Mouse (Mus musculus) CH12F3 (cell line): Measurements from ENCODE around the gene Hipk1.

ENCODE experiments used
- in situ Hi-C: fragments of 300-500 bp; cut with MboI; formaldehyde crosslinking; loops from 2 replicates; pipeline ENCODE4 v1.14.3; 2020; ENCODE audit warnings: low sequenced_read_pairs

The Hipk1 gene

GRCm38 (mm10) chr3:103755351-103755750, 36.0 kb downstream of the Hipk1 start:
- in situ Hi-C loops: no loop called here

DNA sequence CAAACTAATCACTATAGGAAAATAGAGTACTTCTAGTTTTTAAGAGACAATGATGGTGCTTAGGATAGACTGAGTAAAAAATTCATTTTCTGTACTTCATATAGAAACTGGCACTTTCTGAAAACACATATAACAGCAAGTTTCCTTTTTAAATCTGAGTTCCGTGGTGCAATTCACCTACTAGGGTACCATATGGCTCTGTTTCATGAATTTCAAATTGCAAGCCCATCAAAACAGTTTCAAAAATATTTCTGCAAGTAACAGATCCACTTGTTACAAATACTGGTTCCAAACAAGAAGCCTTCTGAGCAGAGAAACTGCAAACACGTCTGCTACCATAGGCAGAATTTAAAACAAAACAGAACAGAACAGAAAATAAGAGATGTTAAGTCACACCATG, 39.8 kb downstream of the Hipk1 start:
- in situ Hi-C loops: no loop called here

- in situ Hi-C loops: no loop called here
Measured at GRCm38 (mm10) chr3:103746711-103747110, 44.7 kb downstream of the Hipk1 start.

- in situ Hi-C loops: no loop called here
Measured at GRCm38 (mm10) chr3:103745001-103745770, 46.2 kb downstream of the Hipk1 start.

GRCm38 (mm10) chr3:103743208-103743607, 48.2 kb downstream of the Hipk1 start:
- in situ Hi-C loops: no loop called here

- in situ Hi-C loops: no loop called here
Measured at GRCm38 (mm10) chr3:103740342-103740741, 51.0 kb downstream of the Hipk1 start.

DNA sequence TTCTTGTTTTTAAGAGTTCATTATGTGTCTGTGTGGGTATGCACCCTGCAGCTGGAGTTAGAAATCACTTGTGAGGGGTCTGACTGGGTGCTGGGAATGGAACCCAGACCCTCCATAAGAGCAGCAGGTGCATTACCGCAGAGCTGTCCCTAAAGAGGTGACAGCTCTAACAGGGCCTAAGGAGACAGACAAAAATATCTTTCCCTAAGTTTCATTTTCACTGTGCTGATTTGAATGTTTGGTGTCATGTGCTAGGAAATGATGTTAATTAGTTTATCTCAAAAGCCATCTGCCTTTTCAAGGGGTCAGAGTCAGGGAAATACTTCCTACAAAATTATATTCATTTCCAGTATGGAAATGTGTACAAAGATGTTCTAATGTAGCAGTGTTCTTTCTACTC, 52.0 kb downstream of the Hipk1 start, which contains the start of gene Gm10964:
Gene Gm10964, plus strand, starts transcription at position 38 of the 400 bp plus-strand sequence.
- in situ Hi-C loops: no loop called here

DNA sequence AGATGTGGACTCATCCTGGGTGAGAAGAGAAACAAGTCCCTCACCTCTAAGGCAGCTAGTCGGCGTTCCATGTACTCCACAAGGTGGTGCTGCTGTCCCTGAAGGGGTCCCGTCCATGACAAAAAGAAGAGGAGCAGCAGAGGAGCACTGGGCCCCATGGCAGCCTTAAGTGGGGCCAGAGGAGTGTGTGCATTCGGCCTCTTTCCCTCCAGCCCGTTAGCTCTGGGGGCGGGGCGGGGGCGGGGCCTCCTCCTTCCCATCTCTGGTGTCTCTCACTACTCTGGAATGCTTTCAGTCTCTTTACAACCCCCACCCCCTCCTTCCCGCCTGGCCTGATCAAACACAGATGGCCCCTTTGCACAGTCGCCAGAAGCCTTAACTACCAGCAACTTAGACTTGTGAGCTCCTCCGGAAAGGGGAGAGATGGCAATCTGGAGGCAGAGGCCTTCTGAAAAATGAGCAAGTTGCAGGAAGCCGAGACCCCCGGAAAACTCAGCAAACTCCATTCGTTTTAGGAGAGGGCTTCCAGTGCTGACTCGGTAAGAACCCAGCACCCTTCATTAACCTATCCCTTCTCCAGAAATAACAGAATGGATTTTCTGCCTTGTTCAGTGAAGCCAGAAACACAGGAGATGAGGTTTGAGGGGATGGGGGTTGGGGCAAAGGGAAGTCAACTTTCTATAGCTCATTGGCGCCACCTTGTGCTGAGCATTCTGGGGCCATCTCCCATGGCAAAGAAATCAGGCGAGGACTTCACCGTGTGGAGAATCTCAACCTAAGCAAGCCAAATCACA, 53.4 kb downstream of the Hipk1 start, which contains the start of gene Olfml3:
Gene Olfml3, minus strand, starts transcription at position 224 of the 794 bp plus-strand sequence.
- in situ Hi-C loops: no loop called here

GRCm38 (mm10) chr3:103737061-103737754, 54.2 kb downstream of the Hipk1 start:
- in situ Hi-C loops: no loop called here

- in situ Hi-C loops: no loop called here
Measured at GRCm38 (mm10) chr3:103735776-103736600, 55.4 kb downstream of the Hipk1 start.

GRCm38 (mm10) chr3:103734696-103735519, 56.5 kb downstream of the Hipk1 start:
- in situ Hi-C loops: no loop called here

DNA sequence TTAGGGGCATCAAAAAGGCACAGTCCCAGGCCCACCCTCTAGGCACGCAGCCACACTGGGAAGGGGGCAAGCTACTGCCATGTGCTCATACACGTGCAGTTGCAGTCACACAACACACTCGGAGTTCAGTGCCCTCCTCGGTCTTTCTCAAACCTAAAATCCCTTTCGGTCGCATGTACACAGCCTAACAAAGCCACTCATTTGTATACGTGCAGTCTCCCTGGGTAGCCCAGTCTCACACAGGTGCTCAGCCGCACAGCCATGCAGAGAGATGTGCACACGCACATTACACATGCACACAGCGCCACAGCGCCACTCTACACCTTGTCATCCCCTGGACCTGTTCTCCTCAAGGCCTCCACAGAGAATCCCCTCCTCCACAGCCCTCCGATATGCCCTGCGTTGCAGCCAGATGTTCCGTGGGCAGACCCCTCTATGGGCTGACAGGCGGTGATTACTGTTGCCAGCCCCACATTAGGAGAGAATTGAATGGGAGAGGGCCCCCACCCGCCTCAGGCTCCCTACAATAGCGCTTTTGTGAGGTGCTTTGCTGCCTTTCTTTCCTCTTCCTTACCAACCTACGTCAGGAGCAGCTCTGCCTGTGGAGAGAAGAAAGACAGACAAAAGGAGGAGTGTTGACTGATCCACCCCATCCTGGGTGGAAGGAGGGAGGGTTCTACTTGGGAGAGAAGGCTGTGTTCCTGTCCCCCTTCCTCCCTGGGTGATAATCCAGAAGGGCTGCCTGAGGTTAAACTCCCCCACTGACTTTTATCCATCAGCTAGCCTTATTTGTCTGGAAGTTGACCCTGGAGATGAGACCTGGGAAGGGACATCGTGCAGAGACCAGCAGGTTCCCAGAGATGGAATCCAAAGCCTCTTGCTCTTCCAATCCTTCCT, 57.3 kb downstream of the Hipk1 start:
- in situ Hi-C loops: no loop called here

GRCm38 (mm10) chr3:103733176-103733575, 58.2 kb downstream of the Hipk1 start:
- in situ Hi-C loops: no loop called here

DNA sequence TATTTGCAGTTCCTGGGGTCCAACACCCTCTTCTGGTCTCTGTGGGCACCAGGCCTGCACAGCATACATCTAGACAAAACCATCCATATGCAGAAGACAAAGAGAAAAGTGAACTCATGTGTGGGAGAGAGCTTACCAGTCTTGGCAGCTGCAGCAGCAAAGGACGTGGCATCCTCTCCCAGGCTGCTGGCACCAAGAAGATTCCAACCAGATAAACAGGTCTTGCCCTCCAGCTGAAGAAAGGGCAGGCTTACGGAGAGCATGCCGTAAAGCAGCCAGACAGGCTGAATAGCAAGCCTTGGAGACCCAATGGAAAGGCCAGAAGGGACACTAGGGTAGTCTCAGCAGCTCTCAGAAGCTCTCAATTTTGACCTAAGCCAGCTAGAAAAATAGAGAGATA, 59.2 kb downstream of the Hipk1 start:
- in situ Hi-C loops: no loop called here

DNA sequence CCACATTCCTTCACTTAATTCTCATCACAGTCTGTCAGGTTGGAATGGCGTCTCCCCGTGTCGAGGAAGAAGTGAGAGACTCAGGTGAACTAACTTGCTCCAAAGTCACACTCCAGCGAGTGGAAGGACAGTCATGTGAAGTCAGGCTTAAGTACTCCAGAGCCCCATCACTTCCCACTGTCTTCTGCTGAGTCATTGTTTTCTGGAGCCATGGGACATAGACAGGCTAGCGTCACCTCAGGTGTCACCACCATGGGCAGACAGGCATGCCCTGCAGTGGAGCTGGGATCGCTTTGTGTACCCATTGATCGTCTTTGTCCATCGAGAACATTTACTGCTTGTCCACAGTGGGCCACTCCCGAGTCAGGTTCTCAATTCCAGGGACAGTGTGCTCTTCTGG, 61.5 kb downstream of the Hipk1 start:
- in situ Hi-C loops: no loop called here

DNA sequence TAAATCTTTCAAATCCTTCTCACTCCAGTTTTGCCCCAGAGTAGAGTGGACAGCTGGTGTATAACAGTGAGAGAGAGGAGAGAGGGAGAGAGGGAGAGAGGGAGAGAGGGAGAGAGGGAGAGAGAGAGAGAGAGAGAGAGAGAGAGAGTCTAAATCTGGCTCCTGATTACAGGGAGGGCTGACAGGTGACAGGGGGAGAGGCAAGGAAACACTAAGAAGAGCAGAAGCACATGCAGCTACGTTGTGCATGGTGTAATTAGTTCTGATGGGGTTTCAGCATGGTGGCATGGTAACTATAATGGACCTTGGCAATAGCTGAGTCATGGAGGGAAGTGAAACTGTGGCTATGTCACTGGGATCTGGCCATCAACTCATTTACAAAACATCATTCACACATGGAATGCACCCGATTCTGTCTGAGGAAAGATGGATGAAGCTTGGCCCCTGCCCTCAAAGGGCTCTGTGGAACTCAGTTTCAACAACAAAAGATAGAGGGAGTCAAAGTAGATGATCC, 63.5 kb downstream of the Hipk1 start:
- in situ Hi-C loops: no loop called here

DNA sequence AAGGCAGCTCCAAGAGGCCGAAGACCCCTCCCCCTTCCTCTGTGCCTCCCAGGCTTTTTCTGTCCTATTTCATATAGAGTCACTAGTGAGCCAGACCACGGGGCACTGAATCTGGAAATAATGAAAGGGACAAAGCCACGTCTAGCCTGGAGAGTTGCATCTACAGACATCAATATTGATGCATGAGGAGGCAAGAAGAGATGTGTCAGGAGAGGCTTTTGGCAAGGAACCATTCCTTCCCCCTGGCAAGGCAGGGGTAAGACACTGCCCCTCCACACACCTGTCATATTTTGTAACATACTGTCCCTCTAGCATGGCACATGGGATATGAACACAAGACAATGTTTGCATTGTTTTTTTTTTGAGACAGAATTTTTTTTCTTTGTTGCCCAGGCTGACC, 64.7 kb downstream of the Hipk1 start:
- in situ Hi-C loops: no loop called here

GRCm38 (mm10) chr3:103724137-103724536, 67.2 kb downstream of the Hipk1 start:
- in situ Hi-C loops: no loop called here
